Mouse (Mus musculus) regulatory T cell (primary cell): Measurements from ENCODE around the gene Exog.

Experiments
- in situ Hi-C: fragments of 300-600 bp; cut with MboI, MseI; formaldehyde crosslinking; loops from one replicate; pipeline ENCODE4 v1.15.1; 2025; ENCODE audit warnings: high pct_unique_total_duplicates

Gene Exog

DNA sequence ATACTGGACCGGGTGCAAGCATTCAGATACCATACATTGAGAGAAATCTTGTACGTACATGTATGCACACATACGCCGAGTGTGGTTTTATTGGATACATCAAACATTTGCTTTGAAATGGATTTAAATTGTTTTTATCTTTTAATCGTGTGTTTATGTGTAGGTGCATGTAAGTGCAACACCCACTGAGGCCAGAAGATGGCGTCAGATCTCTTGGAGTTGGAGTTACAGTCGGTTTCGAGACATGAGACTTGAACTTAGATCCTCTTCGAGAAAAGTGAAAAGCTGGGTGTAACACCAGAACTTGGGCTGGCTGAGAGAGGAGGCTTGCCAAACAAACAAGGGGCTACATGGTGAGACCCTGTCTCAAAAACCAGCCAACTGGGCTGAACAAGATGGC lies 58.9 kb downstream of the Exog start:
- in situ Hi-C loops = no loop called here

DNA sequence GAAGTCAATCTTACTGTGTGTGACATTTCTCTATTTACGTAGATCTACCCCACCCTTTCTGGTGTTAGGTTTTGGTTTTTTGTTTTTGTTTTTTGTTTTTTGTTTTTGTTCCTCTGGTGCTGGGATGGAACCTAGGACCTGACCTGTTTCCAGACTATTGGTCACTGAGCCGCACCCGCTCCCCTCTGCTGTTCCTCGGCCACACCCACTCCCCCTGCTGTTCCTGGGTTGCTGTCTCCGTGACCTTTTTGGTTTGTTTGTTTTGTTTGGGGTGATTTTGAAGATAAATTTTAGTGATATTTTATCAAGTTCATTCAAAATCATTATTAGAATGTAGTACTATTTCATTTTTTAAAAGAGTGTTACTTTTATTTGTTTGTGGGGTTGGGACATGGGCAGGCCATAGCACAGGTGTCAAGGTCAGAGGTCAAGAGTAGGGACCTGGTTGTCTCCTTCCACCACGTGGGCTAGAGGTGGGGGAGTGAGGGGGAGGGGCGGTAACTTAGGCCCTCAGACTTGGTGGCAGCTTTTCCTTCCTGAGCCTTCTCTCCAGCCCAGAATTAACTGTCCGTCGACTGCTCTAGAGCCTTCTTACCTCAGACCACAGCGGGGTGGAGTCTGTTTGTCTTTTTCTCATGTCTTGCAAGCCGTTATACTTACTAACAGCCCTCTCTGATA lies 60.4 kb downstream of the Exog start:
- in situ Hi-C loops = no loop called here

DNA sequence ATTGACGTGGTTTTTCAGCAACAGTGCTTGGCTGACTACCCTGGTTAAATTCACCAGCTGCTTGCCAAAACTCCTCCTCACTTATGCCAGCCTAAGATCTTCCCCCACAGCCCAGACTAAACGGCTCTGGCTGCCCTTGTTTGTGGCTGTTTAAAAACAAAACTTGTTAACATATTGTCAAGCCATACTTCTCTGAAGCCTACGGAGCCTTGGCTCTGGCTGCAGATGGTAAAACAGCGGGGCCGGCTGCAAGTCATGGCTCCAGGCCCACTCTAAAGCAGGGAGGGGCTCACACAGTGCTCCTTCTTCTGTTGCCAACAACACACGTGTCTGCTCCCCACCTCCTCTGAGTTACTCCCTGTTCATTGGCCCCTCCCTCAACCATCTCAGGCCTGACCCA lies 66.2 kb downstream of the Exog start:
- in situ Hi-C loops = no loop called here

DNA sequence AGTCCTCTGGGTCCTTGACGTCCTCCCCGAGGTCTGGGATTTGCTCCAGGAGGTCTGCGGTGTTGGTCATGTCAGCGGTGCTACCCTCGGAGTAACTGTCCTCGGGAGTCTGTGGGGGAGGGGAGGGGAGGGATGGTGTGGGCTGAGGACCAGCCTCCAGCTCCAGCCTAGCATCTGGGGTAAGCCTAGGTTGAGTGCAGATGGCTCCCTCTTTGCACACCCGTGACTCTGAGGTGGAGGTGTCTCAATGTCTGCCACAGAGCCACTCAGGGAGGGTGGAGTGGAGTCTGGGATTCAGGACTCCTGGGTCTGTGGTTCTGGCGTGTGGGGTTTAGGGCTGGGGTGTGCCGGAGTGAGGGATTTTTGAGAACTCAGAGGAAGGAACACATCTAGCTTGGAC lies 68.2 kb downstream of the Exog start:
- in situ Hi-C loops = no loop called here

DNA sequence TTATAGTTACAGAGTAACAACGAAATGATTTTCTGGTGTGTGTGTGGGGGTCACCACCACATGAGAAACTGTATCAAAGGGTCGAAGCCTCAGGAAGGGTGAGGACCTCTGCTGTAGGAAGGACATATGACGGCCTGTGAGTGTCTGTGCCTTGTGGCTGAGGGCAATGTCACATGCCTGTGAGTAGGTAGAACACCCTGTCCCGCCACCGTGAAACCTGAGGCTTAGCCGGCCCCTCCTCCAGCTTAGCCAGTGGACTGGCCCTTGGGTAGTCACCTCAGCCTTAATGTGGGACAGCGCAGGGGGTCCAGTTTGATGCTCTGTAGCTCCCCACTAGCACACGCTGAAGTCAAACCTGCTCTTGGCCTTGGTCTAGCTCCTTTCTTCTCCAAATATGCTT lies 69.1 kb downstream of the Exog start:
- in situ Hi-C loops = no loop called here

DNA sequence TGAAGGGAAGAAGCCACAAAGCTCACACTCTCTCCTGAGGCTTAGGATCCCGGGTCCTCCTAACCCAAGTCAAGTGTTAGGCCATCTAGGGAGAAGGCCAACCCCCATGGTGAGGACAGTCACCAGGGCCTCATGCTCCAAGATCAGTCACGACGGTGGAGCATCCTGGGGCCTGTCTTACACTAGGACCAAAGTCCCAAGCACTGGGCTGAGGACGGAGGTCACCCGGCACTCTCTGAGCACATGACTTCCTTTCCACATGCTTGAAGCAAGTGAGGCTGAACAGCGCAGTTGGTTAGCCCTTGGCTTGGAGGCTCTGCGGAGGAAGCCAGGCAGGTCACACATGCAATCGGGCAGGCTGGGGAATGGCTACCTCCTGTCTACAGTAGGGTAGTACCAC lies 70.2 kb downstream of the Exog start:
- in situ Hi-C loops = no loop called here
